ENCODE assay signal across 14 mouse cellular contexts in the genomic region with DNA sequence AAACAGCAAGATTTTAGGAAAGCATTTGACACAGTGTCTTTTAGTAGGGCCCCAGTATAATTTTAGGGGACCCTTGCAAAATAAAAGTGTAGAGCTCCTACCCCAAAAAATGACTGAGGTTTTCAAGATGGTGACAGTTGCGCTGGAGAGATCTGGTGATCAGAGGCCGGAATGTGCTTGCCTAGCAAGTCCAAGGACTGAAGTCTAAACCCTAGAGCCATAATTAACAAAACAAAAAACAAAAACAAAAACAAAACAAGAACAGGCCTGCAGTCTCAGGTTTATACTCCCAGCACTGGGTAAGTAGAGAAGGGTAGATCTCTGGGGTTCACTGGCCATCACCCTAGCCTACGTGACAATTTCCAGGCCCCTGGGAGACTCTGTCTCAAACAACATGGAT. TPM values are rescaled to one million over a fixed set of nuclear protein-coding genes. Genes with fewer than 3 reads are reported as not detected.
DNase-seq lines count a peak whose midpoint lies in the region; ATAC-seq and TF ChIP-seq lines count a peak whose summit lies in the region.
"Had no signal": no experiment of that assay in that cellular context is flagged by ENCODE, and none has a peak within 500 bp of the region (broad histone marks: within the 10 kb centered on the region; RNA-seq: fewer than 3 reads in every experiment).

No protein-coding gene starts in this region.

- no peak for TF ChIP-seq POLR2A in CH12.LX (IDR thresholded peaks at IDR 0.05; ENCODE audit: low read depth, low read length)

- H3K9me3 ChIP-seq in heart, embryonic 14.5 days (ENCODE audit: control insufficient read depth, low read length) = no peaks in the 10 kb centered on the region
- no peaks in the 10 kb centered on the region for H3K9me3 ChIP-seq in kidney, embryonic 16.5 days (ENCODE audit: low read length)
- H3K9me3 ChIP-seq in CH12.LX (replicated peaks; ENCODE audit: low read length) = no peaks in the 10 kb centered on the region
- H3K9me3 ChIP-seq in limb, embryonic 13.5 days = no peaks in the 10 kb centered on the region

- no peak overlapping the region; a peak in 1 of 4 replicates for H3K27ac ChIP-seq in heart, embryonic 14.5 days (replicated peaks in 1 of 2; ENCODE audit: control insufficient read depth in 1 of 2, insufficient read depth in 1 of 2, low read depth in 2 of 2, low read length in 2 of 2)
- no peak overlapping the region for H3K27ac ChIP-seq in kidney, embryonic 16.5 days (ENCODE audit: low read length)
- no peak overlapping the region for H3K27ac ChIP-seq in CH12.LX (ENCODE audit: insufficient read depth, low read depth)
- H3K27ac ChIP-seq in limb, embryonic 13.5 days = no peak overlapping the region
- H3K27ac ChIP-seq: hindbrain, postnatal 0 days; liver, embryonic 14.5 days had no signal

- peak overlapping the region; percentile 94 for H3K4me2 ChIP-seq in heart, embryonic 14.5 days (ENCODE audit: low read length)
- H3K4me2 ChIP-seq in kidney, embryonic 16.5 days (replicated peaks; ENCODE audit: low read depth, low read length) = peak overlapping the region; percentile 91
- H3K4me2 ChIP-seq in CH12.LX (ENCODE audit: insufficient read depth, low read depth, poor library complexity, severe bottlenecking) = peak overlapping the region; percentile 78
- peak overlapping the region; percentile 77 for H3K4me2 ChIP-seq in limb, embryonic 13.5 days (replicated peaks)

- TF ChIP-seq CTCF in CH12.LX (conservative IDR thresholded peaks at IDR 0.05 in 1 of 2, IDR thresholded peaks at IDR 0.05 in 1 of 2; ENCODE audit: low read depth in 2 of 2, low read length in 2 of 2) = no peak

- 88% methylated on average over 3 of the region's 3 CpGs for WGBS in heart, embryonic 14.5 days
- 89% methylated on average over 3 of the region's 3 CpGs for WGBS in kidney, embryonic 16.5 days
- 88% methylated on average over 3 of the region's 3 CpGs for WGBS in limb, embryonic 13.5 days

- H3K79me2 ChIP-seq in CH12.LX (replicated peaks; ENCODE audit: control insufficient read depth, extremely low read depth, insufficient read depth, poor library complexity, severe bottlenecking) = peaks cover 78% of the 10 kb centered on the region

- TF ChIP-seq EP300 in CH12.LX (IDR thresholded peaks at IDR 0.05; ENCODE audit: low read length) = no peak

- H3K4me1 ChIP-seq in heart, embryonic 14.5 days (ENCODE audit: control insufficient read depth in 2 of 2, insufficient read depth in 2 of 2, low read length in 2 of 2) = peaks cover 21 to 61% of the 10 kb centered on the region in 2 experiments
- peaks cover 62% of the 10 kb centered on the region for H3K4me1 ChIP-seq in kidney, embryonic 16.5 days (ENCODE audit: insufficient read depth, low read length)
- peaks cover 6 to 54% of the 10 kb centered on the region in 2 experiments for H3K4me1 ChIP-seq in CH12.LX (ENCODE audit: control insufficient read depth in 1 of 2, insufficient read depth in 2 of 2)
- H3K4me1 ChIP-seq in limb, embryonic 13.5 days = peaks cover 62% of the 10 kb centered on the region

- peak overlapping the region; percentile 90 for H3K9ac ChIP-seq in heart, embryonic 14.5 days (ENCODE audit: low read length)
- H3K9ac ChIP-seq in kidney, embryonic 16.5 days (replicated peaks; ENCODE audit: low read length) = no peak overlapping the region; the same call in 1 of the 2 replicates
- peak overlapping the region; percentile 46 for H3K9ac ChIP-seq in CH12.LX (ENCODE audit: insufficient read depth, low read depth)
- H3K9ac ChIP-seq in limb, embryonic 13.5 days = peak overlapping the region; percentile 55
- H3K9ac ChIP-seq: liver, embryonic 14.5 days had no signal

- no peaks in the 10 kb centered on the region for H3K27me3 ChIP-seq in heart, embryonic 14.5 days (ENCODE audit: control insufficient read depth, insufficient read depth, low read length)
- H3K27me3 ChIP-seq in kidney, embryonic 16.5 days (ENCODE audit: insufficient read depth, low read length) = no peaks in the 10 kb centered on the region
- no peaks in the 10 kb centered on the region for H3K27me3 ChIP-seq in CH12.LX (replicated peaks)
- H3K27me3 ChIP-seq in limb, embryonic 13.5 days = no peaks in the 10 kb centered on the region

- peaks cover 29% of the 10 kb centered on the region for H3K36me3 ChIP-seq in heart, embryonic 14.5 days (ENCODE audit: control insufficient read depth, insufficient read depth, low read length)
- 0 out of 2 replicates have a peak, but pooled peaks cover 2% of the 10 kb centered on the region for H3K36me3 ChIP-seq in kidney, embryonic 16.5 days (ENCODE audit: insufficient read depth, low read length)
- H3K36me3 ChIP-seq in CH12.LX (replicated peaks in 1 of 2; ENCODE audit: control insufficient read depth in 1 of 2, insufficient read depth in 1 of 2, low read length in 1 of 2) = peaks cover 2 to 23% of the 10 kb centered on the region in 2 experiments
- peaks cover 26% of the 10 kb centered on the region for H3K36me3 ChIP-seq in limb, embryonic 13.5 days

- in situ Hi-C loops in CH12.LX (cut with MboI; ENCODE audit: low pct_ligation_motif_present, low pct_unique_long_range_greater_than_20kb, low sequenced_read_pairs) = no loop called here

- peak overlapping the region in 1 of 2 experiments; percentile 67; a peak in 1 of 4 replicates for H3K4me3 ChIP-seq in heart, embryonic 14.5 days (ENCODE audit: control insufficient read depth in 1 of 2, insufficient read depth in 1 of 2, low read depth in 1 of 2, low read length in 2 of 2)
- peak overlapping the region; percentile 23 for H3K4me3 ChIP-seq in kidney, embryonic 16.5 days (ENCODE audit: low read length)
- H3K4me3 ChIP-seq in CH12.LX (replicated peaks in 1 of 3; ENCODE audit: low read depth in 2 of 3, low read length in 2 of 3, poor library complexity in 1 of 3) = no peak overlapping the region
- peak overlapping the region; percentile 92 for H3K4me3 ChIP-seq in limb, embryonic 13.5 days

- no peak for ATAC-seq in heart, embryonic 14.5 days (ENCODE audit: insufficient number of reproducible peaks, insufficient read depth, low FRiP score, low read depth)
- no peak for ATAC-seq in kidney, embryonic 16.5 days (ENCODE audit: low FRiP score, low TSS enrichment)
- no peak for ATAC-seq in limb, embryonic 13.5 days (ENCODE audit: low FRiP score, low read depth)
- no peak for ATAC-seq in megakaryocyte-erythroid progenitor cell, adult 5-6 weeks (replicated peaks; ENCODE audit: low FRiP score, low TSS enrichment, poor library complexity, severe bottlenecking)
- ATAC-seq: hindbrain, postnatal 0 days had no signal

- dilution Hi-C loops in CH12.LX (cut with MboI; ENCODE audit: extremely low pct_ligation_motif_present, extremely low pct_unique_long_range_greater_than_20kb, low sequenced_read_pairs) = no loop called here

- no peak for DNase-seq in heart, postnatal 25 days (ENCODE audit: low spot score)
- no peak for DNase-seq in kidney, postnatal 25 days
- DNase-seq in CH12.LX (ENCODE audit: extremely low read depth) = no peak
- DNase-seq: adrenal gland, postnatal 10 days; cerebellum, postnatal 14 days; layer of hippocampus, adult 9-11 months; thymus, adult 18-20 months had no signal

- intact Hi-C loops in heart, postnatal 25 days (cut with DNase I) = no loop called here

- no peak for TF ChIP-seq RAD21 in CH12.LX (IDR thresholded peaks at IDR 0.05; ENCODE audit: low read depth, low read length)

TF ChIP-seq in CH12.LX, 34 proteins besides CTCF, POLR2A, EP300 and RAD21:
- TF ChIP-seq IRF4 (IDR thresholded peaks at IDR 0.05; ENCODE audit: low read depth, low read length) (no peak), JUND (conservative IDR thresholded peaks at IDR 0.05; ENCODE audit: low read depth, low read length) (no peak), ZC3H11A (IDR thresholded peaks at IDR 0.05; ENCODE audit: low read depth, low read length) (no peak), ZKSCAN1 (IDR thresholded peaks at IDR 0.05; ENCODE audit: borderline replicate concordance, low read depth, low read length) (no peak), ETS1 (conservative IDR thresholded peaks at IDR 0.05; ENCODE audit: low read depth, low read length) (no peak), POLR2AphosphoS2 (IDR thresholded peaks at IDR 0.05; ENCODE audit: low read depth, low read length) (no peak), MYC (IDR thresholded peaks at IDR 0.05; ENCODE audit: low read depth, low read length) (no peak), NELFE (IDR thresholded peaks at IDR 0.05; ENCODE audit: low read depth, low read length) (no peak), MAX (IDR thresholded peaks at IDR 0.05; ENCODE audit: low read length) (no peak), BHLHE40 (IDR thresholded peaks at IDR 0.05; ENCODE audit: low read depth, low read length) (no peak), ELF1 (IDR thresholded peaks at IDR 0.05; ENCODE audit: low read depth, low read length) (no peak), MAZ (IDR thresholded peaks at IDR 0.05; ENCODE audit: low read depth, low read length) (no peak), ZMIZ1 (IDR thresholded peaks at IDR 0.05; ENCODE audit: low read depth, low read length) (no peak)

RNA-seq across cellular contexts. Expression of gene Creb3l2, which starts 3.4 kb away (rescaled TPM):
- 36.8 and 39.9 TPM in 2 replicates for polyA plus RNA-seq in heart, embryonic 14.5 days (2014; fragmentation: Nextera tagmentation; extraction: Ambion mirVana)
- 10 to 100 TPM; 23.9 to 28.5 TPM for total RNA-seq in heart, postnatal 25 days (2021)
- polyA plus RNA-seq in kidney, embryonic 16.5 days (2015; fragmentation: Nextera tagmentation; extraction: Ambion mirVana) = 31.7 and 34.9 TPM in 2 replicates
- 7.0 and 8.7 TPM in 2 replicates for total RNA-seq in CH12.LX (2012; rRNA removed)
- 1.3 and 1.5 TPM in 2 replicates for total RNA-seq in CH12.LX (2014; rRNA removed)
- polyA plus RNA-seq in CH12.LX (2012; ENCODE audit: insufficient read length, low read depth) = 6.6 and 8.5 TPM in 2 replicates
- 36.4 and 44.6 TPM in 2 replicates for polyA plus RNA-seq in limb, embryonic 13.5 days (2015; fragmentation: Nextera tagmentation; extraction: Ambion mirVana)
- total RNA-seq in megakaryocyte-erythroid progenitor cell, adult 5-6 weeks (2014; fragmentation: Nextera tagmentation) = 15.3 and 18.3 TPM in 2 replicates
- total RNA-seq in megakaryocyte-erythroid progenitor cell, adult 5-6 weeks (2017) = 3.4 and 7.3 TPM in 2 replicates
- total RNA-seq: MEL had no signal

Comparison
In these comparisons a context has a peak if more than half of its experiments do, and no peak if none do; other contexts are left out.
1. H3K4me3 ChIP-seq: peak in kidney, embryonic 16.5 days (single experiment) and limb, embryonic 13.5 days (single experiment); none in CH12.LX (0 of 3).
2. Peak in every context shown above with its lines, with median percentiles within 50 percentile points of each other: H3K4me2 ChIP-seq.